15 mouse cellular contexts compared by ENCODE assay signal in genomic region chr9:120731952-120732622, GRCm38 (mm10).
A peak's percentile ranks its signal among the peaks of the same experiment; 100 is the strongest.
DNase-seq lines count a peak whose midpoint lies in the region; ATAC-seq and TF ChIP-seq lines count a peak whose summit lies in the region.
"Had no signal": no experiment of that assay in that cellular context is flagged by ENCODE, and none has a peak within 500 bp of the region (broad histone marks: within the 10 kb centered on the region; RNA-seq: fewer than 3 reads in every experiment).

No protein-coding gene starts in this region.

- H3K9me3 ChIP-seq in midbrain, embryonic 10.5 days (replicated peaks): peaks cover 1% of the 10 kb centered on the region; the same call in 1 of the 2 replicates
- H3K9me3 ChIP-seq in midbrain, embryonic 15.5 days: no peaks in the 10 kb centered on the region
- H3K9me3 ChIP-seq in embryonic facial prominence, embryonic 12.5 days: peaks cover under 1% of the 10 kb centered on the region; the same call in 1 of the 2 replicates
- no peaks in the 10 kb centered on the region for H3K9me3 ChIP-seq in midbrain, postnatal 0 days (ENCODE audit: low read length)
- H3K9me3 ChIP-seq: G1E had no signal

- peak overlapping the region; percentile 23; the same call in 1 of the 2 replicates for H3K27ac ChIP-seq in midbrain, embryonic 10.5 days (replicated peaks)
- H3K27ac ChIP-seq in midbrain, embryonic 15.5 days: no peak overlapping the region
- peak overlapping the region; percentile 69 for H3K27ac ChIP-seq in embryonic facial prominence, embryonic 12.5 days
- H3K27ac ChIP-seq in midbrain, postnatal 0 days (ENCODE audit: low read depth, low read length): no peak overlapping the region
- H3K27ac ChIP-seq: layer of hippocampus, adult 2 months had no signal

- no peak overlapping the region for H3K4me3 ChIP-seq in midbrain, embryonic 10.5 days
- H3K4me3 ChIP-seq in midbrain, embryonic 15.5 days: no peak overlapping the region
- no peak overlapping the region for H3K4me3 ChIP-seq in embryonic facial prominence, embryonic 12.5 days
- no peak overlapping the region for H3K4me3 ChIP-seq in midbrain, postnatal 0 days (ENCODE audit: low read depth, low read length)
- H3K4me3 ChIP-seq: erythroblast, embryonic 14.5 days; gastrocnemius, adult 2 months; layer of hippocampus, adult 2 months had no signal

- TF ChIP-seq CTCF in midbrain, postnatal 0 days (IDR thresholded peaks at IDR 0.05): no peak

- H3K36me3 ChIP-seq in midbrain, embryonic 10.5 days: no peaks in the 10 kb centered on the region
- H3K36me3 ChIP-seq in midbrain, embryonic 15.5 days (replicated peaks): no peaks in the 10 kb centered on the region
- no peaks in the 10 kb centered on the region for H3K36me3 ChIP-seq in embryonic facial prominence, embryonic 12.5 days
- H3K36me3 ChIP-seq in midbrain, postnatal 0 days (ENCODE audit: insufficient read depth, low read length): no peaks in the 10 kb centered on the region
- H3K36me3 ChIP-seq: G1E had no signal

- no peak for ATAC-seq in midbrain, embryonic 15.5 days (replicated peaks)
- ATAC-seq in embryonic facial prominence, embryonic 12.5 days (ENCODE audit: insufficient number of reproducible peaks, insufficient read depth, low FRiP score, low TSS enrichment): no peak
- ATAC-seq in midbrain, postnatal 0 days (ENCODE audit: low FRiP score): peak; percentile 5; the same call in 1 of the 2 replicates

- DNase-seq in midbrain, embryonic 10.5 days (ENCODE audit: low spot score): no peak
- peak; percentile 24 for DNase-seq in kidney, postnatal 14 days
- no peak for DNase-seq in midbrain, postnatal 0 days (ENCODE audit: low spot score)
- DNase-seq in cerebellum, postnatal 25 days: no peak
- DNase-seq in adrenal gland, adult 8-10 months: no peak
- no peak for DNase-seq in left cerebral cortex, postnatal 10 days (ENCODE audit: extremely low spot score in 1 of 2, low spot score in 2 of 2)
- DNase-seq: cerebellum, postnatal 14 days; gastrocnemius, adult 2 months; heart, postnatal 4 days; lung, embryonic 14.5 days had no signal

- peaks cover 38% of the 10 kb centered on the region for H3K4me1 ChIP-seq in midbrain, embryonic 10.5 days
- peaks cover 41% of the 10 kb centered on the region for H3K4me1 ChIP-seq in midbrain, embryonic 15.5 days
- peaks cover 39% of the 10 kb centered on the region for H3K4me1 ChIP-seq in embryonic facial prominence, embryonic 12.5 days
- H3K4me1 ChIP-seq in midbrain, postnatal 0 days (ENCODE audit: insufficient read depth, low read length): peaks cover 12% of the 10 kb centered on the region; the same call in 1 of the 2 replicates

- 30% methylated on average over 8 of the region's 8 CpGs for WGBS in midbrain, embryonic 10.5 days
- WGBS in midbrain, embryonic 15.5 days: 25% methylated on average over 8 of the region's 8 CpGs
- WGBS in embryonic facial prominence, embryonic 12.5 days: 19% methylated on average over 8 of the region's 8 CpGs
- WGBS in midbrain, postnatal 0 days: 39% methylated on average over 8 of the region's 8 CpGs

- H3K27me3 ChIP-seq in midbrain, embryonic 10.5 days (ENCODE audit: low read depth, poor library complexity, severe bottlenecking): peaks cover 16% of the 10 kb centered on the region
- H3K27me3 ChIP-seq in midbrain, embryonic 15.5 days (replicated peaks): no peaks in the 10 kb centered on the region
- no peaks in the 10 kb centered on the region for H3K27me3 ChIP-seq in embryonic facial prominence, embryonic 12.5 days
- H3K27me3 ChIP-seq in midbrain, postnatal 0 days (ENCODE audit: insufficient read depth, low read length): no peaks in the 10 kb centered on the region

- H3K4me2 ChIP-seq in midbrain, embryonic 15.5 days: no peak overlapping the region
- H3K4me2 ChIP-seq in embryonic facial prominence, embryonic 12.5 days (replicated peaks): no peak overlapping the region
- H3K4me2 ChIP-seq in midbrain, postnatal 0 days (ENCODE audit: low read depth, low read length, poor library complexity, severe bottlenecking): no peak overlapping the region
- H3K4me2 ChIP-seq: lung, embryonic 14.5 days had no signal

- intact Hi-C loops in left cerebral cortex, postnatal 10 days (cut with DNase I): loop anchor here (10.0 kb wide), 1 partner anchor 127 kb away; no protein-coding TSS in a partner anchor

- H3K9ac ChIP-seq in midbrain, embryonic 15.5 days: no peak overlapping the region
- no peak overlapping the region; the same call in 1 of the 2 replicates for H3K9ac ChIP-seq in embryonic facial prominence, embryonic 12.5 days
- H3K9ac ChIP-seq in midbrain, postnatal 0 days (replicated peaks; ENCODE audit: low read length, poor library complexity, severe bottlenecking): no peak overlapping the region
- H3K9ac ChIP-seq: lung, embryonic 14.5 days had no signal

Comparison
In these comparisons a context has a peak if more than half of its experiments do, and no peak if none do; other contexts are left out.
1. H3K27ac ChIP-seq: peak in midbrain, embryonic 10.5 days (single experiment) and embryonic facial prominence, embryonic 12.5 days (single experiment); none in midbrain, embryonic 15.5 days (single experiment) and midbrain, postnatal 0 days (single experiment).